In the genomic region with DNA sequence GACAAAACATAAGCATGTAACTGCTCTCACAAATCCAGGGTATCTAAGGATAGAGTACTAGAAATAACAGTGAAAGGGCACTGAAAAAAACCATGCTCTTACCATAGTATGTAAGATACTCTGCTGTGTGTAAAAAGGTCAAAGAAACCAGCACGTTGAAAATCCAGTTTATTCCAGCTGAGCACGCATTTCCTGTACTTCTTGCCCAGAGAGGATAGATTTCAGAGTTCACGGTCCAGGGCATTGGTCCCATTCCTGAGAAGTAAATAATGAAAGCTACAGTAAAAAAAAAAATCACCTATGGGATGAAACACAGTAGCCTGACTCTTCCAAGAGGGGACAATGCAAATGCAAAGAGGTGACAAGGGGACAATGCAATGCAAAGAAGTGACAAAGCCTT, we compare ENCODE assay signal across 30 mouse cellular contexts.
DNase-seq lines count a peak whose midpoint lies in the region; ATAC-seq and TF ChIP-seq lines count a peak whose summit lies in the region.
"Had no signal": no experiment of that assay in that cellular context is flagged by ENCODE, and none has a peak within 500 bp of the region (broad histone marks: within the 10 kb centered on the region; RNA-seq: fewer than 3 reads in every experiment).

No protein-coding gene starts in this region.

- ATAC-seq in intestine, postnatal 0 days = peak; percentile 31; the same call in 1 of the 2 replicates
- no peak for ATAC-seq in intestine, embryonic 15.5 days
- ATAC-seq: forebrain, embryonic 15.5 days had no signal

- TF ChIP-seq CTCF in intestine, postnatal 0 days (IDR thresholded peaks at IDR 0.05; ENCODE audit: low read depth) = no peak
- TF ChIP-seq CTCF in liver, adult 2 months (IDR thresholded peaks at IDR 0.05; ENCODE audit: low read depth, low read length) = no peak

- no peak overlapping the region for H3K4me3 ChIP-seq in intestine, postnatal 0 days (ENCODE audit: low read depth, low read length)
- no peak overlapping the region for H3K4me3 ChIP-seq in intestine, embryonic 15.5 days (replicated peaks)
- no peak overlapping the region for H3K4me3 ChIP-seq in liver, adult 2 months (ENCODE audit: insufficient read depth, low read depth, low read length)
- H3K4me3 ChIP-seq: embryonic facial prominence, embryonic 13.5 days; forebrain, embryonic 10.5 days; forebrain, embryonic 15.5 days; hindbrain, embryonic 13.5 days; limb, embryonic 10.5 days; limb, embryonic 15.5 days; stomach, embryonic 15.5 days had no signal

- H3K36me3 ChIP-seq in intestine, postnatal 0 days (ENCODE audit: control insufficient read depth, insufficient read depth) = no peaks in the 10 kb centered on the region
- no peaks in the 10 kb centered on the region for H3K36me3 ChIP-seq in intestine, embryonic 15.5 days
- H3K36me3 ChIP-seq in liver, adult 2 months (ENCODE audit: control insufficient read depth, insufficient read depth, low read length) = no peaks in the 10 kb centered on the region
- H3K36me3 ChIP-seq: forebrain, embryonic 10.5 days; forebrain, embryonic 15.5 days; G1E; limb, embryonic 10.5 days; limb, embryonic 15.5 days; stomach, embryonic 15.5 days had no signal

- no peak overlapping the region for H3K4me2 ChIP-seq in intestine, postnatal 0 days (replicated peaks; ENCODE audit: low read depth)
- no peak overlapping the region for H3K4me2 ChIP-seq in intestine, embryonic 15.5 days (replicated peaks)
- H3K4me2 ChIP-seq: embryonic facial prominence, embryonic 13.5 days; forebrain, embryonic 15.5 days; heart, embryonic 11.5 days; hindbrain, embryonic 13.5 days; limb, embryonic 15.5 days; stomach, embryonic 15.5 days had no signal

- H3K79me2 ChIP-seq in liver, adult 2 months (ENCODE audit: control insufficient read depth, insufficient read depth, low read length) = no peaks in the 10 kb centered on the region

- TF ChIP-seq POLR2A in liver, adult 2 months (IDR thresholded peaks at IDR 0.05; ENCODE audit: extremely low read depth, insufficient read depth, low read length) = no peak

- no peaks in the 10 kb centered on the region for H3K27me3 ChIP-seq in intestine, postnatal 0 days (replicated peaks; ENCODE audit: control insufficient read depth, insufficient read depth, low read length)
- no peaks in the 10 kb centered on the region for H3K27me3 ChIP-seq in intestine, embryonic 15.5 days (replicated peaks)
- peaks cover 2% of the 10 kb centered on the region; the same call in 1 of the 2 replicates for H3K27me3 ChIP-seq in liver, adult 2 months (ENCODE audit: control insufficient read depth, insufficient read depth, low read length)
- H3K27me3 ChIP-seq: embryonic facial prominence, embryonic 13.5 days; forebrain, embryonic 15.5 days; hindbrain, embryonic 13.5 days; limb, embryonic 15.5 days; stomach, embryonic 15.5 days had no signal

- no peak overlapping the region for H3K27ac ChIP-seq in intestine, postnatal 0 days (ENCODE audit: low read depth, low read length)
- H3K27ac ChIP-seq in intestine, embryonic 15.5 days = no peak overlapping the region
- no peak overlapping the region for H3K27ac ChIP-seq in liver, adult 2 months (replicated peaks; ENCODE audit: insufficient read depth, low read depth, low read length)
- H3K27ac ChIP-seq: embryonic facial prominence, embryonic 13.5 days; forebrain, embryonic 10.5 days; forebrain, embryonic 15.5 days; hindbrain, embryonic 13.5 days; limb, embryonic 10.5 days; limb, embryonic 15.5 days; macrophage; stomach, embryonic 15.5 days had no signal

- WGBS in intestine, postnatal 0 days = 27% methylated on average over 3 of the region's 3 CpGs
- WGBS in intestine, embryonic 15.5 days = 46% methylated on average over 3 of the region's 3 CpGs
- 2% methylated on average over 3 of the region's 3 CpGs for WGBS in liver, adult 2 months

- H3K4me1 ChIP-seq in intestine, postnatal 0 days (replicated peaks; ENCODE audit: control insufficient read depth, insufficient read depth, low read length) = 0 out of 2 replicates have a peak, but pooled peaks cover 4% of the 10 kb centered on the region
- no peaks in the 10 kb centered on the region for H3K4me1 ChIP-seq in intestine, embryonic 15.5 days (replicated peaks)
- peaks cover 10% of the 10 kb centered on the region for H3K4me1 ChIP-seq in liver, adult 2 months (ENCODE audit: control insufficient read depth, insufficient read depth, low read length)
- H3K4me1 ChIP-seq: embryonic facial prominence, embryonic 13.5 days; forebrain, embryonic 10.5 days; forebrain, embryonic 15.5 days; hindbrain, embryonic 13.5 days; limb, embryonic 10.5 days; limb, embryonic 15.5 days; stomach, embryonic 15.5 days had no signal

- peak; percentile 96 for DNase-seq in liver, adult 2 months (ENCODE audit: extremely low read depth, low read depth, low spot score)
- no peak for DNase-seq in liver
- DNase-seq in kidney, adult 9 months = peak; percentile 81
- peak; percentile 66 to 81 for DNase-seq in kidney, postnatal 36 days
- no peak for DNase-seq in ovary, postnatal 10 days (ENCODE audit: low spot score)
- DNase-seq: adrenal gland, postnatal 10 days; cerebellum, adult 11 months; cerebellum, adult 9-11 months; embryo, embryonic 11 days; gastrocnemius, postnatal 25 days; heart, adult 18-20 months; heart, postnatal 4 days; layer of hippocampus, adult 9-11 months; lung, adult 2 months; lung, postnatal 10 days; midbrain, embryonic 14.5 days; retina, postnatal 1 day; right cerebral cortex, postnatal 25 days had no signal

- no peak overlapping the region for H3K9ac ChIP-seq in intestine, postnatal 0 days (ENCODE audit: low read depth, low read length)
- no peak overlapping the region for H3K9ac ChIP-seq in intestine, embryonic 15.5 days
- H3K9ac ChIP-seq in liver, adult 2 months (ENCODE audit: low read depth, low read length) = no peak overlapping the region
- H3K9ac ChIP-seq: embryonic facial prominence, embryonic 13.5 days; forebrain, embryonic 15.5 days; hindbrain, embryonic 13.5 days; limb, embryonic 15.5 days; stomach, embryonic 15.5 days had no signal

- no peaks in the 10 kb centered on the region for H3K9me3 ChIP-seq in intestine, postnatal 0 days (ENCODE audit: control insufficient read depth)
- H3K9me3 ChIP-seq in intestine, embryonic 15.5 days = no peaks in the 10 kb centered on the region
- H3K9me3 ChIP-seq: embryonic facial prominence, embryonic 13.5 days; forebrain, embryonic 10.5 days; forebrain, embryonic 15.5 days; hindbrain, embryonic 13.5 days; limb, embryonic 10.5 days; limb, embryonic 15.5 days; stomach, embryonic 15.5 days had no signal

Comparison
In these comparisons a context has a peak if more than half of its experiments do, and no peak if none do; other contexts are left out.
1. DNase-seq: peak in liver, adult 2 months (single experiment), kidney, adult 9 months (single experiment) and kidney, postnatal 36 days (2 of 2); none in liver (single experiment) and ovary, postnatal 10 days (single experiment).